Mouse (Mus musculus): ENCODE measurements at regions not wholly inside any gene's neighbourhood (a gene's known extent, or its start where the extent isn't known, plus 50 kb on each side); places are given as distances from the start of the nearest gene placed in this dataset.

DNA sequence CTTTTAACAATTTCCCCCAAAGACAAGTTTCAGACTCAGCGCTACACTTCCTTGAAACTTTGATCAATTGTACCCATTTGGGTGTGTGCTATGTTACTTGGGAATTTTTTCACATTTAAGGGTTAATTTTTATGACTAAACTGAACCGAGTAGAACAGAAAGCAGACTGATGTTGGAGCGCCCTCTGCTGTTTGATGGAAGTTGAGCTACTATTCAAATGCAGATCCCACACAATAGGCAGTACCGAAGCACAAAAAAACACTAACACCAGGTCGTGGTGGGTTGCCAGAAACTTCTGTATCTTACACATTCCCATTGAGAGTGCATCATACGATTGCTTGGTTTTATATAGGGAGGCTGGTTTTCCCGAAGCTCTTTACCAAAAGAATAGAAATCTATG lies 118.6 kb upstream of the Gnaz start:
- no peak for TF ChIP-seq POLR2A (IDR thresholded peaks at IDR 0.05; ENCODE audit: low read depth, low read length)
- TF ChIP-seq CTCF (IDR thresholded peaks at IDR 0.05; ENCODE audit: borderline replicate concordance, insufficient read depth, low read length): no peak
